Mouse (Mus musculus): Measurements from ENCODE around the gene Pacs1.

GRCm38 (mm10) chr19:5230110-5230509, 42.8 kb downstream of the Pacs1 start:
- TF ChIP-seq CTCF (IDR thresholded peaks at IDR 0.05; ENCODE audit: low read depth) (no peak), EP300 (optimal IDR thresholded peaks at IDR 0.05) (no peak)
